In genomic region chr9:119276321-119276720, GRCm38 (mm10) we compare ENCODE assay signal across 10 mouse cellular contexts. TPM values are rescaled to one million over a fixed set of nuclear protein-coding genes. Genes with fewer than 3 reads are reported as not detected.
A peak's percentile ranks its signal among the peaks of the same experiment; 100 is the strongest.
DNase-seq lines count a peak whose midpoint lies in the region; ATAC-seq lines count a peak whose summit lies in the region.
"Had no signal": no experiment of that assay in that cellular context is flagged by ENCODE, and none has a peak within 500 bp of the region (broad histone marks: within the 10 kb centered on the region; RNA-seq: fewer than 3 reads in every experiment).

No protein-coding gene starts in this region.

- DNase-seq in embryonic facial prominence, embryonic 14.5 days (ENCODE audit: low spot score), result peak; percentile 1
- DNase-seq in embryonic facial prominence, embryonic 10.5 days (ENCODE audit: low spot score), result no peak
- DNase-seq in left cerebral cortex, postnatal 10 days (ENCODE audit: extremely low spot score in 1 of 2, low spot score in 2 of 2), result peak; percentile 17 to 62
- no peak for DNase-seq in left cerebral cortex, adult 8-10 months (ENCODE audit: low spot score in 2 of 2)
- DNase-seq in adrenal gland, postnatal 25 days, result peak; percentile 24
- DNase-seq in hindbrain, embryonic 14.5 days (ENCODE audit: low spot score), result peak; percentile 34
- DNase-seq in lung, postnatal 10 days, result no peak
- DNase-seq: liver, embryonic 13.5 days had no signal

- H3K4me2 ChIP-seq in embryonic facial prominence, embryonic 14.5 days (ENCODE audit: low read depth, low read length), result no peak overlapping the region
- H3K4me2 ChIP-seq in hindbrain, embryonic 14.5 days (replicated peaks), result no peak overlapping the region
- H3K4me2 ChIP-seq: embryonic facial prominence, embryonic 15.5 days; liver, embryonic 13.5 days had no signal

- no peaks in the 10 kb centered on the region for H3K27me3 ChIP-seq in embryonic facial prominence, embryonic 14.5 days (replicated peaks; ENCODE audit: control insufficient read depth, insufficient read depth, low read length)
- no peaks in the 10 kb centered on the region for H3K27me3 ChIP-seq in embryonic facial prominence, embryonic 10.5 days (replicated peaks; ENCODE audit: low read depth, poor library complexity, severe bottlenecking)
- H3K27me3 ChIP-seq in hindbrain, embryonic 14.5 days (ENCODE audit: control insufficient read depth, insufficient read depth, low read length), result no peaks in the 10 kb centered on the region
- H3K27me3 ChIP-seq: embryonic facial prominence, embryonic 15.5 days; liver, embryonic 13.5 days had no signal

- H3K4me3 ChIP-seq in embryonic facial prominence, embryonic 14.5 days (ENCODE audit: low read depth, low read length), result no peak overlapping the region
- H3K4me3 ChIP-seq in embryonic facial prominence, embryonic 10.5 days, result no peak overlapping the region
- no peak overlapping the region for H3K4me3 ChIP-seq in hindbrain, embryonic 14.5 days (replicated peaks; ENCODE audit: low read length)
- H3K4me3 ChIP-seq: embryonic facial prominence, embryonic 15.5 days; liver, embryonic 13.5 days had no signal

- 74% methylated on average over 7 of the region's 7 CpGs for WGBS in embryonic facial prominence, embryonic 14.5 days
- WGBS in embryonic facial prominence, embryonic 10.5 days, result 85% methylated on average over 7 of the region's 7 CpGs
- 76% methylated on average over 7 of the region's 7 CpGs for WGBS in hindbrain, embryonic 14.5 days

- intact Hi-C loops in left cerebral cortex, postnatal 10 days (cut with DNase I), result no loop called here

- no peak for ATAC-seq in embryonic facial prominence, embryonic 14.5 days (ENCODE audit: low read depth)
- no peak for ATAC-seq in hindbrain, embryonic 14.5 days (ENCODE audit: low FRiP score)
- no peak for ATAC-seq in inflammation-experienced regulatory T-cells, adult 6 months

- no peaks in the 10 kb centered on the region for H3K9me3 ChIP-seq in embryonic facial prominence, embryonic 14.5 days (ENCODE audit: control insufficient read depth, low read length)
- no peaks in the 10 kb centered on the region for H3K9me3 ChIP-seq in embryonic facial prominence, embryonic 10.5 days
- H3K9me3 ChIP-seq in hindbrain, embryonic 14.5 days (ENCODE audit: control insufficient read depth, low read length), result no peaks in the 10 kb centered on the region
- H3K9me3 ChIP-seq: embryonic facial prominence, embryonic 15.5 days; liver, embryonic 13.5 days had no signal

- H3K9ac ChIP-seq in embryonic facial prominence, embryonic 14.5 days (ENCODE audit: low read depth, low read length), result no peak overlapping the region
- H3K9ac ChIP-seq in hindbrain, embryonic 14.5 days, result no peak overlapping the region
- H3K9ac ChIP-seq: embryonic facial prominence, embryonic 15.5 days; liver, embryonic 13.5 days had no signal

- no peak overlapping the region for H3K27ac ChIP-seq in embryonic facial prominence, embryonic 14.5 days (replicated peaks; ENCODE audit: low read depth, low read length)
- no peak overlapping the region for H3K27ac ChIP-seq in embryonic facial prominence, embryonic 10.5 days (replicated peaks)
- no peak overlapping the region for H3K27ac ChIP-seq in hindbrain, embryonic 14.5 days
- H3K27ac ChIP-seq: embryonic facial prominence, embryonic 15.5 days; liver, embryonic 13.5 days had no signal

- H3K36me3 ChIP-seq in embryonic facial prominence, embryonic 14.5 days (ENCODE audit: control insufficient read depth, insufficient read depth, low read length), result peaks cover 9% of the 10 kb centered on the region
- H3K36me3 ChIP-seq in embryonic facial prominence, embryonic 10.5 days (replicated peaks), result peaks cover 40% of the 10 kb centered on the region
- peaks cover 13% of the 10 kb centered on the region for H3K36me3 ChIP-seq in hindbrain, embryonic 14.5 days (replicated peaks; ENCODE audit: control insufficient read depth, insufficient read depth)

- no peaks in the 10 kb centered on the region for H3K4me1 ChIP-seq in embryonic facial prominence, embryonic 14.5 days (ENCODE audit: control insufficient read depth, insufficient read depth, low read length)
- no peaks in the 10 kb centered on the region for H3K4me1 ChIP-seq in embryonic facial prominence, embryonic 10.5 days
- no peaks in the 10 kb centered on the region; the same call in 1 of the 2 replicates for H3K4me1 ChIP-seq in hindbrain, embryonic 14.5 days (replicated peaks; ENCODE audit: control insufficient read depth, insufficient read depth, low read length)
- H3K4me1 ChIP-seq: embryonic facial prominence, embryonic 15.5 days had no signal

RNA-seq across cellular contexts. Expression of gene Oxsr1, which starts 45.9 kb away (rescaled TPM):
- polyA plus RNA-seq in embryonic facial prominence, embryonic 14.5 days (2014; fragmentation: Nextera tagmentation; extraction: Ambion mirVana), result 13.6 and 14.5 TPM in 2 replicates
- polyA plus RNA-seq in embryonic facial prominence, embryonic 10.5 days (2016; fragmentation: Nextera tagmentation; extraction: Ambion mirVana), result 12.1 and 12.3 TPM in 2 replicates
- total RNA-seq in left cerebral cortex, postnatal 10 days (2021), result 10 to 100 TPM; 41.5 to 42.0 TPM
- total RNA-seq in left cerebral cortex, adult 8-10 months (2022), result 10 to 100 TPM; 34.5 to 38.8 (median 35.4) TPM
- total RNA-seq in adrenal gland, postnatal 25 days (2021), result 33.7 and 37.5 TPM in 2 replicates
- polyA plus RNA-seq in hindbrain, embryonic 14.5 days (2014; fragmentation: Nextera tagmentation; extraction: Ambion mirVana), result 16.1 and 16.3 TPM in 2 replicates
- 1 to 10 TPM; 7.1 to 8.6 (median 8.3) TPM for polyA plus RNA-seq in inflammation-experienced regulatory T-cells, adult 6 months (2017; shearing (Covaris generic))

Comparison
In these comparisons a context has a peak if more than half of its experiments do, and no peak if none do; other contexts are left out.
1. DNase-seq: peak in embryonic facial prominence, embryonic 14.5 days (single experiment), left cerebral cortex, postnatal 10 days (2 of 2), adrenal gland, postnatal 25 days (single experiment) and hindbrain, embryonic 14.5 days (single experiment); none in embryonic facial prominence, embryonic 10.5 days (single experiment), left cerebral cortex, adult 8-10 months (0 of 2) and lung, postnatal 10 days (single experiment).